Mouse (Mus musculus): ENCODE results near the gene Serpinb1a.

- TF ChIP-seq GATA1 (IDR thresholded peaks at IDR 0.05; ENCODE audit: low read length): no peak
- TF ChIP-seq TAL1 (IDR thresholded peaks at IDR 0.05; ENCODE audit: low read length): no peak
Observed at GRCm38 (mm10) chr13:32849531-32850123, 1.4 kb downstream of the Serpinb1a start.
